Mouse (Mus musculus) left cerebral cortex, adult 11 months (tissue): Measurements from ENCODE around the gene Zbtb22.
"Not testable (repeated sequence)": the region's sequence is repeated elsewhere in the genome, so short reads cannot be mapped to it uniquely, and the experiment has no call there.

Experiments used
- DNase-seq: peaks from one replicate; pipeline ENCODE4 v3.0.0; 2022; ENCODE audit warnings: low spot score

Zbtb22 gene

DNA sequence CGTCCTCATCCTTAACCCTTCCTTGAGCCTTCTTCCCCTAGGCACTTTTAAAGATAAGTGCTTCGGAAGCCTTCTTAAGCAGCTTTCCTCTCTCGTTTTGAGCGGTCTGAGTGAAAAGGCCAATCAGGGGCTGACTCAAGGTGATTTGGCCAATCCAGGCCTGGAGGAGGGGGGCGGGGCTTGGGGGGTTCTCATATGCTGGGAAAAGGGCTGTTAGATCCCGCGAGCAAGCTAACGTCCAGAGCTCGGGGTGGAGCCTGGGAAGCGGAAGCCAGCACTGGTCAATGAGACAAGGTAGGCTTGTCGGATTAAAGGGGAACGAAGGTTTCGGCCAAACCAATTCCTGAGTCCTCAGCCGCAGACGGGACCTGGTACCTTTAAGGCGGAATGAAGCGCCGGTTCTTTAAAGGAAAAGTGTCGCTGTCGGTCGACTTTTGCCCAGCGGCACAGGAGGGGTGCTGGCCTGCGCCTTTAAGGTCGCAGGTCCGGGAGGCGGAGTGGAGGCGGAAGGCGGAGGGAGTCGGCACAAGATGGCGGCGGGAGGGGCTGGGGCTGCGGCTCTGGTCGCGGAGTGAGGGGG is at the start of gene Zbtb22, which contains the start of gene Tapbp:
Gene Zbtb22 (plus strand): TSS at position 234 of the 580 bp plus-strand sequence.
Gene Tapbp (plus strand): TSS at position 229 of the 580 bp plus-strand sequence.
- peak; percentile 93 for DNase-seq

DNA sequence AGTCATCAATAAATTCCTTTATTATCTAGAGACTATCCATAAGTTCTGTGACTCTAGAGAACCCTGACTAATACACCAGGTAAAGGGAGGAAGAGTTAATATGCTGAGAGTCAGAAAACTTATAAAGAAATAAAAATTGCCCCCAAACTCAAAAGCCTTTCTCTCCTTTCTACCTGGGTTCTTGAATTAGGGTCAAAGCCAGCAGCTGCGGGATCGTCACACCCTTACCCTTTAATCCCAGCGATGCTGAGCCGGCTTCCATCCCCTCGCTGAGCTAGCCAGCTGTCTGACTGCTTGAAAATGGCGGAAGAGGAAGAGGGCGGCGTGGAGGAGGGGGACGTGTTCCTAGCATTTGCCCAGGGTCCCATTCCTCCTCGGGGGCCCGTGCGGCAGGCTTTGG is 42.2 kb upstream of the Zbtb22 start, which contains the start of gene Gm7029:
Gene Gm7029 (plus strand): TSS at position 301 of the 400 bp plus-strand sequence.
- DNase-seq, result not testable (repeated sequence)

DNA sequence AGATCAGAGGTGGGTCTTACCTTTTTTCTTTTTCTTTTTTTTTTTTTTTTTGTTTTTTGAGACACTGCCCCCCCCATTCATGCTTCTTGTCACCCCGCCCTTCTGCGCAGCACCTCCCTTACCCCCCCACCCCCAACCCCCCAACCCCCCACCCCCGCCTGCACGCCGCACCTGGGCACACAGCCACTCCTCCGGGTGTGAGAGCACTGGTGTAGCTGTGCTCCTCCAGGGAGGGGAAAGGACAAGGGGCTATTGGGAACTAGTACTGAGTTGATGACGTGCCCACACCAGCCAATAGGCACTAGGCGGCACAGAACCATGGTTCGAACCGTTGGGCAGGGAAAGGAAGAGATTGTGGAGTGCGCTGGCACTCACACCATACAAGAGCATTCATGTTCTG is 41.3 kb upstream of the Zbtb22 start:
- DNase-seq, result no peak

DNA sequence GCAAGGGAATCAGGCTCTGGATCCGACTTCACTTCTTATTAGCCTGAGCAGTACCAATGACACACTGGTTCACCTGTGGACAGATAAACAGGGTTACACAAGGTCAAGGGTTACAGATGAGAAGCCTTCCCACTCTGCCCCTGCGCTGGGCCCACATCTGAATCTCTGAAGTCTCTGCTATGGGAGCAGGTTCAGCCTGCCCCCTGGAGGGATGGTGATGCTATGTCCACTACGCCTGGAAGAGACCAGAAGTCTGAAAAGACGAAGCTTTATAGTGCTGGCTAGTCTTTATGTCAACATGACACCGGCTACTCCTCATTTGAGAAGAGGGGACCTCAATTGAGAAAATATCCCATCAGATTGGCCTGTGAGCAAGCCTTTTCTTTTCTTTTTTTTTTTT is 39.9 kb upstream of the Zbtb22 start:
- DNase-seq, result not testable (repeated sequence)

DNA sequence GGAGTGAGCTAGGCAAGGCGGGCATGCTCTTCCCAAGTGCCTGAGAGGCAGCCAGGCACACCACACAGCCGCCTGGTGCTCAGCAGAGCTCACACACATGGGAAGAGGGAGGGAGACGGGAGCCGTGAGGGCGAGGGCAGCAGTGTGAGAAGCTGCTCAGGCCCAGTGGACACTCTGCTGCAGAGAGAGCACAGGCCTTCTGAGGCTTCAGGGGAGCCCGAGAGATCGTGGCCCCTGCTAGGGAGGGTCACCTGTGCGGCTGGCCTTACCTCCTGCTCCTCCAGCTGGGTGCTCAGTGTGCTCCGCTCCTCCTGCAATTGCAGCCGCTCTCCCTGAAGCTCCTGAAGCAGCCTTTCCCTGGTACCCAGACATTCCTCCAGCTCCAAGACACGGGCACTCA is 31.4 kb upstream of the Zbtb22 start:
- not testable (repeated sequence) for DNase-seq

DNA sequence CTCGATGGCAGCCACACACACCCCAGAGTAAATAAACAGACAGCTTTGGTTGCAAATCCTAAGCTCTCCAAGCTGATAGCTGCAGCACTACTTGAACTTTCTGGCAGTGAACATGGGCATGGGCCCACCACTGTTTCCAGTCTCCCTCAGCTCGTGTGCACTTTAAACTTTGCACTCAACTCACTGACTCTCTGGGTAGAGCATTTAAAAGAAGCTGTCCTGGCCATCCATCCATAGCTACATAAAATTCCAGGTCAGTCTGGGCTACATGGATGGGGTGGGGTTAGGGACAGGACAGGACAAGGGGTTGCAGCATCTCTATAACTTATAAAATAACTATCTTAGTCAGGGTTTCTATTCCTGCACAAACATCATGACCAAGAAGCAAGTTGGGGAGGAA is 27.9 kb upstream of the Zbtb22 start:
- DNase-seq, result not testable (repeated sequence)

DNA sequence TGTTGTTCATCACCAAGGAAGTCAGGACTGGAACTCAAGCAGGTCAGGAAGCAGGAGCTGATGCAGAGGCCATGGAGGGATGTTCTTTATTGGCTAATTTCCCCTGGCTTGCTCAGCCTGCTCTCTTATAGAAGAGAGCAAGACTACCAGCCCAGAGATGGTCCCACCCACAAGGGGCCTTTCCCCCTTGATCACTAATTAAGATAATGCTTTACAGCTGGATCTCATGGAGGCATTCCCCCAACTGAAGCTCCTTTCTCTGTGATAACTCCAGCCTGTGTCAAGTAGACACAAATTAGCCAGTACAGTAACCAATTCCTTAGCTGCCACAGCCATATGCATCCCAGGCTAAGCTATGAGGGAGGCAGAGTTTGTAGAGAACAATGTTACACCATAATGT is 27.5 kb upstream of the Zbtb22 start:
- not testable (repeated sequence) for DNase-seq

DNA sequence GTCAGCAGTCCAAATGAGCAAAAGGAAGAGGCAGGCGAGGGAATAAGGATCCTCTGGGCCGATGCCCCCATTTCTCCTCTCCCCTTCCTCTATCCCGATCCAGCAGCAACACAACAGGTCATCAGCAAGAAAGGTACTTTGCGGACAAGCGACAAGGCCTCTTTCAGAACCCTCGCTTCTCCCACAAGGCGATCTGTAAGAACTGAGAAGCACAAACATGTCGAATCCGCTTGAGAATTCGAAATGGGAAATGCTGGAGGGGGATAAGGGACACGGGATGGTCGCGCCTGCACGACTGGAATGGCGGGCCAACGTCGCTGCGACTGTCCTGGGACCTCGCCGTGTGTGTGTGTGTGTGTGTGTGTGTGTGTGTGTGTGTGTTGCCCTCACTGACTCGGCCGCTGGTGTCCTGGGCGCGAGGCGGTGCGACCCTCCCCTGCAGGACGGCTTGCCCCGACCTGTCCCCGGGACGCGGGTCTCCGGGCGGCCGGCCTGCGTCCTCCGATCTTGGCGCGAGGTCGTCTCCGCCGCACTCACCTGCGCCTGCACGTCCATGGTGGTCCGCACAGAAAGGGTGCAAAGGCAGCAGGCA is 25.7 kb upstream of the Zbtb22 start:
- not testable (repeated sequence) for DNase-seq

DNA sequence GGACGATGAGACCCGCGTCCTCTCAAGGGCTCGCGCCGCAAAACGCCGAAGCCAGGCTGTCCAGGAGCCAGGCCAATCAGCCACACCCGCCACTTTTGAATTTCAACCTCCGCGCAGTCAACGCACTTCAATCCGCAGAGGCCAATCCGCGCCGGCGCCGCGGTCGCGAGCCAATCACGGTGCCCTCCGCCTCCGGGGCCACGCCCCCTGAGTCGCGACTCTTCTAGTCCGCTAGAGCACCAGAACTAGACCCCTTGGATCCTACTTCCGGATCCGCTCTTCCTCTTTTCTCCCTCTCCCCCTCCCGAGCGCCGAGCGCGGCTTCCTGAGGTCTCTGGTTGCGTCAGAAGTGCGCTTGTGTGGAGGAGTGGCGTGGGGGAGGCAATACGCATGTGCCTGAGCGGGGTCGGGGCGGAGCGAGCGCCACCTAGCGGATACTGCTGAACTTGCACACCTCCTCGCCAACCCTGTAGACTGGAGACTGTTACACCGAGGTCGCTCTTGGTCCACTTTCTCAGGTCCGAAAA is 25.1 kb upstream of the Zbtb22 start, which contains the start of gene Kifc1:
Gene Kifc1 (minus strand): TSS at position 129 of the 527 bp plus-strand sequence.
- peak; percentile 99 for DNase-seq

DNA sequence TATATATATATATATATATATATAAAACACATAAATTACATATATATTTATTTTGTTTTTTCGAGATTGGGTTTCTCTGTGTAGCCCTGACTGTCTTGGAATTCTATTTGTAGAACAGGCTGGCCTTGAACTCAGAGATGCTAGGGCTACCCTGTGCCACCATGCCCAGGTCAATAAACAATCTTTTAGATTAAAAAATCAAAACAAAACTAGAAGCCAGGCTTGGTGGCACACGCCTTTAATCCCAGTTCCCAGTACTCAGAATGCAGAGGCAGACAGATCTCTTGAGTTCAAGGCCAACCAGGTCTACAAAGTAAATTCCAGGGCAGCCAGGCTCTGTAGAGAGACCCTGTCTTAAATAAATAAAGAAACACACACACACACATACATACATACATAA is 24.3 kb upstream of the Zbtb22 start:
- no peak for DNase-seq

DNA sequence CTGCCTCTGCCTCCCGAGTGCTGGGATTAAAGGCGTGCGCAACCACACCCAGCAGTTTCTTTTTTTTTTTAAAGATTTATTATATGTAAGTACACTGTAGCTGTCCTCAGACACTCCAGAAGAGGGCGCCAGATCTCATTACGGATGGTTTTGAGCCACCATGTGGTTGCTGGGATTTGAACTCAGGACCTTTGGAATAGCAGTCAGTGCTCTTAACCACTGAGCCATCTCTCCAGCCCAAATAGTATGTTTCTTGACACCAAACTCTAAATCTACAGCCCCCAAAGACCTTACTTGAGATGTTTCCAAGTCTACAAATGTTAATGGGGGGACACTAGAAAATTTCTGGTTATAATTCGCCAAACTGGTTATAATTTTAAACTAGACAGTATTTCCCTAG is 23.8 kb upstream of the Zbtb22 start:
- DNase-seq, result not testable (repeated sequence)

DNA sequence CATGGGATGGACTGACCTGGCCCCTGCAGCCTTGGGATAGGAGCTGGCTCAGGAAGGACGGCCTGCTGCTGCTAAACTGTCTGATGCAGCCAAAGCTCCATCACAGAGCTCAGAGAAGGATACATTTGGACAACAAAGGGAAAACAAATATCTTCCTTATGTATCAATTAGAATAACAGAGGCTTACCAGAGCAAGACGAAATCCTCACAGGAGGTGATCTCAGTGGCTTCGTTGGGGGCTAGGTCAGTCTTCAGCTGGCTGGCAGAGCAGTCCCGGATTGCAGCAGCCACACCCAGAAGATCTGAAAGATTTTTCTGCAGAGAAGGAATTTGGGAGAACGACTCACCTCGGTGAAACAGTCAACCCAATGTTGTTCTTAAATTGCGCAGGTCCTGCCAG is 23.3 kb upstream of the Zbtb22 start:
- DNase-seq, result no peak

DNA sequence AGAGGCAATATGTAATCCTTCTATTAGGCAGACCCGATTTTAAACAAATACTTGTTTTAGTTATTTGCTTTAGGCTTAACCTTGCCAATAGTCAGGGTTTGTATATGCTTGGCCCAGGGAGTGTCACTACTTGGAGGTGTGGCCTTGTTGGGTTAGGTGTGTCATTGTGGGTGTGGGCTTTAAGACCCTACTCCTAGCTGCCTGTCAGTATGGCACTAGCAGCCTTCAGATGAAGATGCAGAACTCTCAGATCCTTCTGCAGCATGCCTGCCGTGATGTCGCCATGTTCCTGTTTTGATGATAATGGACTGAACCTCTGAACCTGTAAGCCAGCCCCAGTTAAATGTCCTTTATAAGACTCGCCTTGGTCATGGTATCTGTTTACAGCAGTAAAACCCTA is 22.7 kb upstream of the Zbtb22 start:
- not testable (repeated sequence) for DNase-seq

DNA sequence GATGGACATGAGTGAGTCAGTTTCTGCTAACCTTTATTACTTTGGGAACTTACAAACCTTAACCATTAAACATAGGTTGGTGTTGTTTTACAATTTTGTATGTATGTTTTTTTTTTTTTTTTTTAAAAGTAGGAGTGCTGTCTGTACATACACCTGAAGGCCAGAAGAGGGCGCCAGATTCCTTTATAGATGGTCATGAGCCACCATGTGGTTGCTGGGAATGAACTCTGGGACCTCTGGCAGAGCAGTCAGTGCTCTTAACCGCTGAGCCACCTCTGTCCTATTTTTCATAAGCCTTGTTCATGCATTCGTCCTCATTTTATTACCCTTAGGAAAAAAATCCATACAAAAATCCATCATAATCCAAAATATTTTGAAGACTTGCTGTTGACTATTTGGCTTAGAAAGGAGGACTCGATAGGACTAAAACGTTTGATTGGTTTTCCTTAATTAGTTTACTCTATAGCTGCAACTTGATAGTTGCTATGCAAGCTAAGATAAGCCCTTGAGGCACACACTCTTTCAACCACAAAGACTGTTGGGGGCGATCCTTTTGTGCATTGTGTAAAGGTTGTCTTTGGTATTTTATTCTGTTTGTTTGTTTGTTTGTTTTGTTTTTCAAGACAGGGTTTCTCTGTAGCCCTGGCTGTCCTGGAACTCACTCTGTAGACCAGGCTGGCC is 18.4 kb upstream of the Zbtb22 start:
- no peak for DNase-seq

DNA sequence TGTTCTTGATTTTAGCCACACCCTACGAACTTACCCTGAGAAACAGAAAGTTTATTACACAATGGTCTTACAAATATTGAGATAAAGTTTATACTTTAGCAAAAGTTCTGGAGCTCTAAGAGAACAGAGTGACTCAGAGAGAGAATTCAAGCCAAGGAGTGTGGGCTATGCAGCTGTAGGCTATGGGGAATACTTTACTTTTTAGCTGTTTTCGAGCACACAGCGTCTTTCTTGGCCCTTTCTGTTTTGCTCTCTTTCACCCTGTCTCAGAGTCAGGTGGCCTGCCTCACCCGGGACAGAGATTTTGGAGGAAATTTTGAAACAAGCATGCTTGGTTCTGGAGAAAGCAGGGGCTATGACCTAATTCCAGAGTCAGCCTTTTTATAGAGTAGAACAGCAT is 17.5 kb upstream of the Zbtb22 start:
- not testable (repeated sequence) for DNase-seq

DNA sequence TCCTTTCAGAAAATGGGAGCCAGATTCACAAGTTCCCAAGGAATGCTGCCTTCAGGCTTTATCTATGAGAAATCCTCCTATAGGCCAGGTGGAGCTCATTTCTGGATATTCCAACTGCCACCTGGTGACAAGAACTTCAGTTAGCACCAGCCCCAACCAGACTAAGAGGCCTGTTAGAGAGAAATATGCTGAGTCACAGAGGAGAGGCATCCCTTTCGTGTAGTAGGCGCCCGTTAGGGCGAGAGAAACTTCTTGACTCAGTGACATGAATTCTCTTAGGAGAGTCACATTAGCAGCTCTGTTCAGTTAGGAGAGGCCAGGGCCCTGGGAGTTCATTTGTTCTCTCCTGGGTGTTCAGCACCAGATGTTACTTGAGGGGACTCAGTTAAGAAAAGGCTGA is 16.1 kb upstream of the Zbtb22 start:
- no peak for DNase-seq

DNA sequence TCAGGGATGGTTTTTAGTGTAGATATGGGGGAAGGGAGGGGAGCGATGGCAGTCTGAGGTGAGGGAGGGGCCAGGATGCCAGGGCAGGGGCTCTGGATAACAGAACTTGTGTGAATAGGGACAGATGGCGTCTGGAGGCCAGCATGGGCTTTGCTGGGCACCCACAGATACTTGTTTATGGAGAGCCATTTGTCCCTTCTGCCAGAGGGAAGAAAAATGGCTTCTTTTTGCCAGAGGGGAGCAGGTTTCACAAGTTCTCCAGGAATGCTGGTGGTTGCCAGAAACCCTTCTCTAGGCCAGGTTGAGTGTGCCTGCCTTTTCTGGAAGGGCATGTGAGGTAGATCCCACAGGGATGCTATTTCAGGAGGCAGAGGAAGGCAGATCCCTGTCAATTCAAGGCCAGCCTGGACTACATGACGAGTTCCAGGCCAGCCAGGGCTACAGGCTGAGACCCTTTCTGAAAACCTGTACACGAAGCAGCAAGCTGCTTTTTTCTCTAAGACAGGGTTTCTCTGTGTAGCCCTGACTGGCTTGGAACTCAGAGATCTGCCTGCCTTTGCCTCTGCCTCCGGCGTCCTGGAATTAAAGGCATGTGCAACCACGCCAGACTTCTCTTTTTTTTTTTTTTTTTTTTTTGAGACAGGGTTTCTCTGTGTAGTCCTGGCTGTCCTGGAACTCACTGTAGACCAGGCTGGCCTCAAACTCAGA is 15.3 kb upstream of the Zbtb22 start:
- DNase-seq, result no peak

DNA sequence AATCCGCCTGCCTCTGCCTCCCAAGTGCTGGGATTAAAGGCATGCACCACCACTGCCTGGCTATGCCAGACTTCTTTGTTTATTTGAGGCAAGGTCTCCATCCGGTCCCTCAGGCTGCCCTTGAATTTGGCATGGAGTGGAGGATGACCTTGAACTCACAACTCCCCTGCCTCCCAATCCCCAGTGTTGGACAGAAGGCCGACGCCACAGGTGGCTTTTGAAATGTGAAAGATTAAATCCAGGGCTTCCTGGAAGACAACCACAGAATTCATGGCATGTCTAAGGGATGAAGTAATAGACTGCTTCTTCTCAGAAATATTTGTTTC is 14.8 kb upstream of the Zbtb22 start:
- no peak for DNase-seq

DNA sequence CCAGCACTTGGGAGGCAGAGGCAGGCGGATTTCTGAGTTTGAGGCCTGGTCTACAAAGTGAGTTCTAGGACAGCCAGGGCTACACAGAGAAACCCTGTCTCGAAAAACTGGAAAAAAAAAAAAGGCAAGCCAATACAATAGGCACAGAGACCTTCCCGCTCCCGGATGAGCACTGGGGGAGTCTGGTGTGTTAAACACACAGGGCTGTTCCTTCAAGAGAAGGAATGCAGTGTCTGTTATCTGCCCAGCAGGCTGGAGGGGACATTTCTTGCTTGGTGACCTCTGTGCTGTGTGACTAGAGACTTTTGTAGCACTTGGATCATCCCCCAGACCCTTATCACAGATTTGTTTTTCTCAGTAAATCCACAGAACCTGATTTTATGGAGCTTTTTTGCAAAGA is 14.1 kb upstream of the Zbtb22 start:
- no peak for DNase-seq

DNA sequence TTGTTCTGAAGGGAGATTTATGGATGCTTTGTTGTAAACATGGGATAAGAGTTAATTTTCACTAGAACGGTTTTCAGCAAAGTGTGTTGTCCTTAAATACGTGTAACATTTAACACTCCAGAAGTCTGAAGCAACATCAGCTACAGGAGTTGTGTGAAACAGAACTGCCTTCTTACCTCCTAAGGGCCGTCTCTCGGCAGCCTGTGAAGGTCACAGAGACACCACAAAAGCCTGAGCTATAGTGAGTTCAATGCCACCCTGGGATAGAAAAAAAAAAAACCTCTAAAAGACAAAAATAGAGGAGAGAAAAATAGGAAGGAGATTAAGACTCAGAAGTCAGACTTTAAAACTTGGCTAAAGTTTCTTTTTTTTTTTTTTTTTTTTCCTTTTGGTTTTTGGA is 13.6 kb upstream of the Zbtb22 start:
- DNase-seq, result no peak

DNA sequence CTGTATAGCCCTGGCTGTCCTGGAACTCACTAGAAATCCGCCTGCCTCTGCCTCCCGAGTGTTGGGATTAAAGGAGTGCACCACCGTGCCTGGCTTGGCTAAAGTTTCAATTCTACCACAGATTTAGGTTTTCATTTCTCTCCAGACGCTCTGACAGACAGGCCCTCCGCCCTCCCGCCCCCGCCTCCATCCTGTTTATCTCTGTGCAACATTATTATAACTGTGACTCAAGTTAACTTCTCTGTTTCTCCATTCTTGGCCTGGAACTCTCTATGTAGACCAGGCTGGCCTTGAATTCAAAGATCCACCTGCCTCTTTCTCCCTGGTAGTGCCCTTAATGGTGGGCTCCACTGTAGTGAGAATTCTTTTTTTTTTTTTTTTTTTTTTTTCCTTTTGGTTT is 13.2 kb upstream of the Zbtb22 start:
- no peak for DNase-seq

DNA sequence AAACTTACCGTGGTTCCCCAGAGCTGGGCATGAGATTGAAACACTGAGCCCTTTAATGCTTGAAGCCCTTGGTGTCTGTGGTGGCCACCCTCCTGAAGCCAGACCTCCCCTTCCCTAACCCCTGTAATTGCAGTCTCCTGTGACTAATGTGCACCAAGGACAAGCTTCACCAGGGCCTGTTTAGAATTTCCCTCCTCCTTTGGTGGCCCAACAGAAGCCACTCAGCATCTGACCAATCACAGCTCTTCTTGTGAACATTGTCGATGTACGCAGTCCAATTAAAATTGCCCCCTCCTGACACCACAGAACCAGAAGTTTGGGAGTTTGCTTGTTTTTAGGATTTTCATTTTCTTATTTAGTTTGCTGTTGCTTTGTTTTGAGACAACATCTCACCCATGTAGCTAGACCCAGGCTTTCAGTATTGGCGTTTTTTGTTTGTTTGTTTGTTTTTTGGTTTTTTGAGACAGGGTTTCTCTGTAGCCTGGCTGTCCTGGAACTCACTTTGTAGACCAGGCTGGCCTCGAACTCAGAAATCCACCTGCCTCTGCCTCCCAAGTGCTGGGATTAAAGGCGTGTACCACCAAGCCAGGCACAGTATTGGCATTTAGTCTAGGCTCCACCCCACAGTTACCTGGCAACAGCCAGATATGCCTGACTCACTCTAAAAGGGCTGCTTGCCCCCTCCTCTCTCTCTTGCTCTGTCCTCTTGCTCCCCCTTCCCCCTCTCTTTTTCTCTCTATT is 11.6 kb upstream of the Zbtb22 start:
- DNase-seq, result not testable (repeated sequence)
